Mouse (Mus musculus): ENCODE data around the gene Zfp366. TPM values are rescaled to one million over a fixed set of nuclear protein-coding genes. Genes with fewer than 3 reads are reported as not detected.

Gene Zfp366
- polyA plus RNA-seq, 1 experiment, result not detected

DNA sequence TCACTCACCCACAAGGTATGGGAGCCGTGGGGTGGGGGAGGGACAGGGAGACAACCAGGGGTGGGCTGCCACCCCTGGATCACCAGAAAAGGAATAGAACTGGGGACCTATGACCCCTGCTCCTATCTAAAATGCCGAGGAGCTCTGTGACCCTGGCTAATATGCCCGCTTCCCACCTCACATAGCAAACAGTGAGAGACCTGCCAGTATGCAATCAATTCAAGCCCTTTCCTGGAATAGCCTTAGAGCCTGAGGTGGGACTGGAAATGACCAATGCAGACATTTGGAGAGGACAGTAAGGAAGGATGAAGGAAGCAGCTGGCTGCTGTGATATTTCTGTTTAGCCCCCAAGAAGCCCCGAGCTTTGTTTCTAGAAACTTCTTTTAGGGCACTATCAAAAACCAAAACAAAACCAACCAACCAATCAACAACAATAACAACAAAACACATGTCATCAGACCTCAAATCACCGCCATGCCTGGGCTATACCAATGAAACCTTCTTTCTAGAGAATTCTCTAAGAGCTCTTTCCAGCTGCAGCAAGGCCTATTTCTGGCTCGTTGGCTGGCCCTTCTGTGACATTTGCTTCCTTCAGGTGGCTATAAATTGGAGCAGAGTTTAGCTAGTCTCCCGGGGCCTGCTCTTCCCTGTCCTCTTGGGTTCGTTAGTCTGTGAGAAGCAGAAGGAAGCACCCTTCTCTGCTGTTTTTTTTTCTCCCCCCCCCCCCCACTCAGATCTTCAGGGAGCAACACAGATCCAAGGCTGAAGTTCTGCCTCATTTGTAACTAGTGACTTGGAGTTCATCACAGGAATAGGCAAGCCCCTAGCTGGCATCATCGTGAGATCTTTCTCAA lies 45.2 kb downstream of the Zfp366 start:
- TF ChIP-seq CEBPB (IDR thresholded peaks at IDR 0.05; ENCODE audit: low read depth), result no peak
- no peak for TF ChIP-seq MAX (IDR thresholded peaks at IDR 0.05)
- no peak for TF ChIP-seq FOSL1 (IDR thresholded peaks at IDR 0.05; ENCODE audit: insufficient read depth, low read length, poor library complexity, severe bottlenecking)
- no peak for TF ChIP-seq USF1 (IDR thresholded peaks at IDR 0.05; ENCODE audit: low read depth)
- no peak for TF ChIP-seq CTCF (IDR thresholded peaks at IDR 0.05; ENCODE audit: control insufficient read depth, insufficient read depth, insufficient read length)
- no peak for TF ChIP-seq MYOD1 (IDR thresholded peaks at IDR 0.05; ENCODE audit: control insufficient read depth, insufficient read length, low read depth)
- no peak for TF ChIP-seq MYOG (IDR thresholded peaks at IDR 0.05; ENCODE audit: control insufficient read depth, extremely low read depth, insufficient read length)
- Histone ChIP-seq H3K4me3 (ENCODE audit: insufficient read depth, poor library complexity, severe bottlenecking) (no peak overlapping the region), H3K79me3 (ENCODE audit: low read depth) (no peaks in the 10 kb centered on the region), H3K79me2 (ENCODE audit: control insufficient read depth, insufficient read depth) (no peaks in the 10 kb centered on the region), H3ac (ENCODE audit: control insufficient read depth, insufficient read length, low read depth) (no peak overlapping the region), H3K27me3 (ENCODE audit: control insufficient read depth, insufficient read depth, insufficient read length) (no peaks in the 10 kb centered on the region), H3K36me3 (ENCODE audit: control insufficient read depth, insufficient read depth) (no peaks in the 10 kb centered on the region)

- H3K36me3 ChIP-seq (ENCODE audit: control insufficient read depth, insufficient read depth), result no peaks in the 10 kb centered on the region
- no peak overlapping the region for H3ac ChIP-seq (ENCODE audit: control insufficient read depth, insufficient read length, low read depth)
- no peaks in the 10 kb centered on the region for H3K79me2 ChIP-seq (ENCODE audit: control insufficient read depth, insufficient read depth)
- TF ChIP-seq USF1 (IDR thresholded peaks at IDR 0.05; ENCODE audit: low read depth), result no peak
- no peak overlapping the region for H3K4me3 ChIP-seq (ENCODE audit: insufficient read depth, poor library complexity, severe bottlenecking)
- H3K27me3 ChIP-seq (ENCODE audit: control insufficient read depth, insufficient read depth, insufficient read length), result no peaks in the 10 kb centered on the region
- no peaks in the 10 kb centered on the region for H3K79me3 ChIP-seq (ENCODE audit: low read depth)
Observed at GRCm38 (mm10) chr13:99230495-99230868, 45.9 kb downstream of the Zfp366 start.

- H3K36me3 ChIP-seq (ENCODE audit: control insufficient read depth, insufficient read depth), result no peaks in the 10 kb centered on the region
- no peak for TF ChIP-seq USF1 (IDR thresholded peaks at IDR 0.05; ENCODE audit: low read depth)
- TF ChIP-seq MYOG (IDR thresholded peaks at IDR 0.05; ENCODE audit: control insufficient read depth, extremely low read depth, insufficient read length), result no peak
- TF ChIP-seq CEBPB (IDR thresholded peaks at IDR 0.05; ENCODE audit: low read depth), result no peak
- TF ChIP-seq FOSL1 (IDR thresholded peaks at IDR 0.05; ENCODE audit: insufficient read depth, low read length, poor library complexity, severe bottlenecking), result no peak
- TF ChIP-seq MAX (IDR thresholded peaks at IDR 0.05), result no peak
- no peak for TF ChIP-seq MYOD1 (IDR thresholded peaks at IDR 0.05; ENCODE audit: control insufficient read depth, insufficient read length, low read depth)
- TF ChIP-seq CTCF (IDR thresholded peaks at IDR 0.05; ENCODE audit: control insufficient read depth, insufficient read depth, insufficient read length), result no peak
- no peaks in the 10 kb centered on the region for H3K27me3 ChIP-seq (ENCODE audit: control insufficient read depth, insufficient read depth, insufficient read length)
- H3ac ChIP-seq (ENCODE audit: control insufficient read depth, insufficient read length, low read depth), result no peak overlapping the region
- no peaks in the 10 kb centered on the region for H3K79me2 ChIP-seq (ENCODE audit: control insufficient read depth, insufficient read depth)
- H3K79me3 ChIP-seq (ENCODE audit: low read depth), result no peaks in the 10 kb centered on the region
- no peak overlapping the region for H3K4me3 ChIP-seq (ENCODE audit: insufficient read depth, poor library complexity, severe bottlenecking)
Observed at GRCm38 (mm10) chr13:99233333-99233732, 48.7 kb downstream of the Zfp366 start.

GRCm38 (mm10) chr13:99233956-99234355 lies 49.3 kb downstream of the Zfp366 start:
- Histone ChIP-seq H3K79me2 (ENCODE audit: control insufficient read depth, insufficient read depth) (no peaks in the 10 kb centered on the region), H3K27me3 (ENCODE audit: control insufficient read depth, insufficient read depth, insufficient read length) (no peaks in the 10 kb centered on the region), H3K79me3 (ENCODE audit: low read depth) (no peaks in the 10 kb centered on the region), H3K4me3 (ENCODE audit: insufficient read depth, poor library complexity, severe bottlenecking) (no peak overlapping the region), H3ac (ENCODE audit: control insufficient read depth, insufficient read length, low read depth) (no peak overlapping the region), H3K36me3 (ENCODE audit: control insufficient read depth, insufficient read depth) (no peaks in the 10 kb centered on the region)
- no peak for TF ChIP-seq MYOD1 (IDR thresholded peaks at IDR 0.05; ENCODE audit: control insufficient read depth, insufficient read length, low read depth)
- no peak for TF ChIP-seq CEBPB (IDR thresholded peaks at IDR 0.05; ENCODE audit: low read depth)
- TF ChIP-seq USF1 (IDR thresholded peaks at IDR 0.05; ENCODE audit: low read depth), result no peak
- no peak for TF ChIP-seq FOSL1 (IDR thresholded peaks at IDR 0.05; ENCODE audit: insufficient read depth, low read length, poor library complexity, severe bottlenecking)
- TF ChIP-seq MAX (IDR thresholded peaks at IDR 0.05), result no peak
- no peak for TF ChIP-seq MYOG (IDR thresholded peaks at IDR 0.05; ENCODE audit: control insufficient read depth, extremely low read depth, insufficient read length)
- no peak for TF ChIP-seq CTCF (IDR thresholded peaks at IDR 0.05; ENCODE audit: control insufficient read depth, insufficient read depth, insufficient read length)

GRCm38 (mm10) chr13:99235428-99236210 lies 51.0 kb downstream of the Zfp366 start:
- Histone ChIP-seq H3K4me3 (ENCODE audit: insufficient read depth, poor library complexity, severe bottlenecking) (no peak overlapping the region), H3ac (ENCODE audit: control insufficient read depth, insufficient read length, low read depth) (no peak overlapping the region), H3K79me3 (ENCODE audit: low read depth) (no peaks in the 10 kb centered on the region), H3K27me3 (ENCODE audit: control insufficient read depth, insufficient read depth, insufficient read length) (no peaks in the 10 kb centered on the region), H3K79me2 (ENCODE audit: control insufficient read depth, insufficient read depth) (no peaks in the 10 kb centered on the region), H3K36me3 (ENCODE audit: control insufficient read depth, insufficient read depth) (no peaks in the 10 kb centered on the region)
- no peak for TF ChIP-seq MAX (IDR thresholded peaks at IDR 0.05)
- no peak for TF ChIP-seq CEBPB (IDR thresholded peaks at IDR 0.05; ENCODE audit: low read depth)
- TF ChIP-seq USF1 (IDR thresholded peaks at IDR 0.05; ENCODE audit: low read depth), result no peak
- TF ChIP-seq CTCF (IDR thresholded peaks at IDR 0.05; ENCODE audit: control insufficient read depth, insufficient read depth, insufficient read length), result no peak
- TF ChIP-seq MYOG (IDR thresholded peaks at IDR 0.05; ENCODE audit: control insufficient read depth, extremely low read depth, insufficient read length), result no peak
- TF ChIP-seq MYOD1 (IDR thresholded peaks at IDR 0.05; ENCODE audit: control insufficient read depth, insufficient read length, low read depth), result no peak
- no peak for TF ChIP-seq FOSL1 (IDR thresholded peaks at IDR 0.05; ENCODE audit: insufficient read depth, low read length, poor library complexity, severe bottlenecking)
